17 mouse cellular contexts compared by ENCODE assay signal in the genomic region with DNA sequence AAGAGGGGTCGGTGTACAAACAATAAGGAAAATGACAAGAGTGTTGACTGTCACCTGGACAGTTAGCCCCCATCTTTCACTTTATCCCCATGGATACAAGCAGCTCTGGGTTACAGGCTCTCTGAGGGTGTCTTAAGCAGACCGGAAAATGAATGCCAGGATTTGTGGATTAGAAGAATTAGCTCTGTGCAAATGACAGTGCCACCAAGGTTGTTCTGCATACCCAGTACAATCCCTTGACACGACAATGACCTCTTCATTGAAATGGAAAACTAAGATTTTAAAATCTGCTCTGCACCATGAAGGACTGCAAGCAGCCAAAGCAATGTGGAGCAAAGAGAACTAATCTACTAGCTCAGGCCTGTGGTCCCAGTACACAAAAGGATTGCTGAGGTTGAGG.
"Had no signal": no experiment of that assay in that cellular context is flagged by ENCODE, and none has a peak within 500 bp of the region (broad histone marks: within the 10 kb centered on the region; RNA-seq: fewer than 3 reads in every experiment).

No protein-coding gene starts in this region.

- H3K4me2 ChIP-seq: limb, embryonic 15.5 days; liver, embryonic 12.5 days; lung, embryonic 14.5 days; neural tube, embryonic 15.5 days; stomach, embryonic 15.5 days had no signal

- H3K9me3 ChIP-seq: limb, embryonic 15.5 days; liver, embryonic 12.5 days; neural tube, embryonic 15.5 days; stomach, embryonic 15.5 days had no signal

- ATAC-seq: liver, embryonic 12.5 days had no signal

- H3K4me3 ChIP-seq: limb, embryonic 15.5 days; liver, embryonic 12.5 days; myocyte; neural tube, embryonic 15.5 days; stomach, embryonic 15.5 days had no signal

- H3K4me1 ChIP-seq: liver, embryonic 12.5 days; neural tube, embryonic 15.5 days had no signal

- H3K27me3 ChIP-seq: limb, embryonic 15.5 days; liver, embryonic 12.5 days; neural tube, embryonic 15.5 days; stomach, embryonic 15.5 days had no signal

- H3K9ac ChIP-seq: limb, embryonic 15.5 days; liver, embryonic 12.5 days; lung, embryonic 14.5 days; neural tube, embryonic 15.5 days; stomach, embryonic 15.5 days had no signal

- DNase-seq: kidney, adult 9 months; kidney, postnatal 36 days; layer of hippocampus, adult 9-11 months; layer of hippocampus, postnatal 36 days; lung, embryonic 14.5 days; lung, postnatal 10 days; lung, postnatal 4 days; right cerebral cortex, postnatal 4 days; spleen, adult 18-20 months; thymus, adult 2 months; thymus, postnatal 25 days had no signal

- H3K27ac ChIP-seq: kidney, postnatal 0 days; limb, embryonic 15.5 days; liver, embryonic 12.5 days; neural tube, embryonic 15.5 days; stomach, embryonic 15.5 days had no signal

- H3K36me3 ChIP-seq: limb, embryonic 15.5 days; liver, embryonic 12.5 days; neural tube, embryonic 15.5 days; stomach, embryonic 15.5 days had no signal
